Mouse (Mus musculus) CH12.LX (cell line): Measurements from ENCODE around the gene Cnksr3.

Experiments
- CHD2 ChIP-seq: IDR thresholded peaks from 2 replicates; pipeline ENCODE4 v1.6.1; 2011; ENCODE audit warnings: low read length, improper control_type of control experiment
- CTCF ChIP-seq, 2 experiments: IDR thresholded peaks in 1 of 2; conservative IDR thresholded peaks in 1 of 2; 2 replicates each; pipeline ENCODE4 v1.5.1; 2011 to 2012; ENCODE audit warnings: low read depth in 2 of 2, low read length in 2 of 2, improper control_type of control experiment in 1 of 2, inconsistent platforms in 1 of 2, mild to moderate bottlenecking in 1 of 2, moderate library complexity in 1 of 2
- EP300 ChIP-seq: IDR thresholded peaks from 2 replicates; pipeline ENCODE4 v1.6.1; 2011; ENCODE audit warnings: low read length, improper control_type of control experiment
- GABPA ChIP-seq: IDR thresholded peaks from 2 replicates; pipeline ENCODE4 v1.6.1; 2012; ENCODE audit warnings: low read depth, low read length, improper control_type of control experiment, inconsistent platforms; ENCODE audit not compliant: insufficient replicate concordance
- JUN ChIP-seq: IDR thresholded peaks from 2 replicates; pipeline ENCODE4 v1.6.1; 2011; ENCODE audit warnings: low read depth, mild to moderate bottlenecking, low read length, improper control_type of control experiment, moderate library complexity; ENCODE audit not compliant: insufficient read depth
- JUND ChIP-seq: conservative IDR thresholded peaks from 2 replicates; pipeline ENCODE4 v1.6.1; 2011; ENCODE audit warnings: low read depth, low read length, improper control_type of control experiment
- MAFK ChIP-seq: IDR thresholded peaks from 2 replicates; pipeline ENCODE4 v1.6.1; 2011; ENCODE audit warnings: low read length, improper control_type of control experiment; ENCODE audit not compliant: insufficient replicate concordance
- MEF2A ChIP-seq: IDR thresholded peaks from 2 replicates; pipeline ENCODE4 v1.6.1; 2014; ENCODE audit warnings: low read depth, mild to moderate bottlenecking, inconsistent platforms, low read length, improper control_type of control experiment, borderline replicate concordance
- POLR2A ChIP-seq: IDR thresholded peaks from 2 replicates; pipeline ENCODE4 v1.6.1; 2011; ENCODE audit warnings: low read depth, mild to moderate bottlenecking, improper control_type of control experiment, low read length
- POLR2AphosphoS2 ChIP-seq: IDR thresholded peaks from 2 replicates; pipeline ENCODE4 v1.6.1; 2011; ENCODE audit warnings: low read depth, low read length, improper control_type of control experiment
- SMC3 ChIP-seq: IDR thresholded peaks from 2 replicates; pipeline ENCODE4 v1.6.1; 2011; ENCODE audit warnings: low read depth, low read length, improper control_type of control experiment
- ZMIZ1 ChIP-seq: IDR thresholded peaks from 2 replicates; pipeline ENCODE4 v1.6.1; 2012; ENCODE audit warnings: low read depth, mild to moderate bottlenecking, inconsistent platforms, low read length, improper control_type of control experiment

DNA sequence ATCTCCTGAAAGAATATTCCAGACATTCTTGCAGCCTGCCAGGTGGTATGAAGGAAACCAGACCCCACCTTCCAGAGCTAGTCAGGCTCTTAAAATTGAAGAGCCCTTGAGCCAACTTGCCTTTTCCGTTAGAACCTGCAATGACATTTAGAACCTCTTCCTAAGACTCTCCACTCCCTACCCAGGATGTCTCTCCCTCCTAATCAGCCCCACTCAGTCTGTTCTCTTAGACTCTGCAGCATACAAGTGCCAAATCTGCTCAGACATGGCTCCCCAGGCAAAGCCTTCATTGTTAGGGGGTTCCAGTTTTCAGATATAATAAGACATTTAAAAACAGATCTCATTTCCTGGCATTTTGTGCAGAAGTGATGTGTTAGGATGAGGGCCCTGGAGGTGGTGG, 108.2 kb downstream of the Cnksr3 start:
- TF ChIP-seq JUND (no peak), MEF2A (no peak), POLR2A (no peak), CTCF (conservative IDR thresholded peaks at IDR 0.05 in 1 of 2, IDR thresholded peaks at IDR 0.05 in 1 of 2; ENCODE audit: low read depth in 2 of 2, low read length in 2 of 2) (no peak), CHD2 (no peak), ZMIZ1 (no peak), EP300 (no peak), POLR2AphosphoS2 (no peak), MAFK (no peak), GABPA (no peak), JUN (no peak), SMC3 (no peak)
